Mouse (Mus musculus) neural tube, embryonic 11.5 days (tissue): ENCODE measurements around the gene Pbx1. TPM values are rescaled to one million over a fixed set of nuclear protein-coding genes. Genes with fewer than 3 reads are reported as not detected.

Experiments used
- ATAC-seq: fragments of 200-750 bp; cut with Nextera tagmentation; 2 replicates; pipeline ENCODE4 v1.8.0; 2017; ENCODE audit warnings: moderate number of reproducible peaks, mild to moderate bottlenecking, moderate TSS enrichment, moderate library complexity; ENCODE audit not compliant: insufficient read depth, low FRiP score, low TSS enrichment
- DNase-seq: peaks from one replicate; pipeline ENCODE4 v3.0.0-alpha.2; 2015; ENCODE audit warnings: low spot score
- H3K27ac ChIP-seq: fragments of 300-500 bp; sonication (generic); 2 replicates; pipeline ENCODE4 v1.5.1; 2014; ENCODE audit warnings: low read depth, mild to moderate bottlenecking, low read length
- H3K27me3 ChIP-seq: fragments of 300-500 bp; sonication (generic); 2 replicates; pipeline ENCODE4 v1.6.1; 2014; ENCODE audit warnings: mild to moderate bottlenecking, low read length, mixed read lengths; ENCODE audit not compliant: control insufficient read depth, insufficient read depth
- H3K36me3 ChIP-seq: fragments of 300-500 bp; sonication (generic); 2 replicates; pipeline ENCODE4 v1.6.1; 2014; ENCODE audit warnings: mild to moderate bottlenecking, low read length, moderate library complexity, mixed read lengths; ENCODE audit not compliant: control insufficient read depth, insufficient read depth
- H3K4me1 ChIP-seq: fragments of 300-500 bp; sonication (generic); 2 replicates; pipeline ENCODE4 v1.6.1; 2014; ENCODE audit warnings: low read length, mixed read lengths; ENCODE audit not compliant: control insufficient read depth, insufficient read depth
- H3K4me2 ChIP-seq: fragments of 300-500 bp; sonication (generic); 2 replicates; pipeline ENCODE4 v1.6.1; 2014; ENCODE audit warnings: low read depth, mild to moderate bottlenecking, moderate library complexity
- H3K4me3 ChIP-seq: fragments of 300-500 bp; sonication (generic); 2 replicates; pipeline ENCODE4 v1.5.1; 2014; ENCODE audit warnings: low read depth, low read length
- H3K9ac ChIP-seq: fragments of 300-500 bp; sonication (generic); 2 replicates; pipeline ENCODE4 v1.6.1; 2014; ENCODE audit warnings: mild to moderate bottlenecking, low read length
- H3K9me3 ChIP-seq: fragments of 300-500 bp; sonication (generic); 2 replicates; pipeline ENCODE4 v1.6.1; 2016; ENCODE audit warnings: low read length; ENCODE audit not compliant: control insufficient read depth
- WGBS: fragments of 180-500 bp; shearing (Covaris S2); extraction: QIAGEN DNeasy Blood & Tissue Kit; methylation state at CpG from one replicate; pipeline ENCODE4 v1.1.7; 2014; 5-methylcytosine and 5-hydroxymethylcytosine counted together
- polyA plus RNA-seq: library from polyadenylated mRNA; unstranded; fragments of >200 nt; fragmentation: Nextera tagmentation; extraction: Ambion mirVana; gene quantifications from 2 replicates; pipeline ENCODE4 v1.2.1, GENCODE M21; 2014

Gene Pbx1
- polyA plus RNA-seq, 1 experiment from 2014 or later = 45.8 TPM

- no peak for DNase-seq
- Histone ChIP-seq H3K4me3 (no peak overlapping the region), H3K9me3 (no peaks in the 10 kb centered on the region), H3K4me2 (no peak overlapping the region), H3K27ac (no peak overlapping the region), H3K36me3 (no peaks in the 10 kb centered on the region), H3K27me3 (no peaks in the 10 kb centered on the region), H3K4me1 (no peaks in the 10 kb centered on the region), H3K9ac (no peak overlapping the region)
- no peak for ATAC-seq
- 73% methylated on average over 2 of the region's 2 CpGs for WGBS
Measured at GRCm38 (mm10) chr1:168103821-168104220, 328.2 kb downstream of the Pbx1 start.

DNA sequence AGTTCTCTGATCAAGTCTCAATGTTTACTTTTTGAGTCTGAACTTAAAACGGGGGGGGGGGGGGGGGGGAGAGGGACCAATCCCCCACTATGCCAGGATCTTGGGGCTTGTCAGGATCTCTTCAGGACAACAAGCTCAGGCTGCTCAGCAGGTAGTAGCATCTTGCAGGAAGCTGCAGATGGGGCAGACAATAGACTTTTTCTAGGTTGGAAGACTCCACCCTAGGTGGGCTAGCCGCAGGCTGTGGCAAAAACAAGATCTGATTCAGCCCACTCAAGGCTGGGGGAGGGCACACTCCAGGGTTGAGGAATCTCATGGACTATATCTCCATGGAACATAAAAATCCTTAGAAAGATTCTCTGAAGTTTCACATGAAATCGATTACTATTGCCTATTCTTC, 330.6 kb downstream of the Pbx1 start:
- ATAC-seq (no peak), DNase-seq (no peak)
- 74% methylated on average over 3 of the region's 3 CpGs for WGBS
- no peak overlapping the region for H3K27ac ChIP-seq
- no peak overlapping the region for H3K4me2 ChIP-seq
- H3K9ac ChIP-seq = no peak overlapping the region
- H3K4me1 ChIP-seq = no peaks in the 10 kb centered on the region
- no peak overlapping the region for H3K4me3 ChIP-seq
- H3K9me3 ChIP-seq = no peaks in the 10 kb centered on the region
- H3K36me3 ChIP-seq = no peaks in the 10 kb centered on the region
- H3K27me3 ChIP-seq = no peaks in the 10 kb centered on the region

DNA sequence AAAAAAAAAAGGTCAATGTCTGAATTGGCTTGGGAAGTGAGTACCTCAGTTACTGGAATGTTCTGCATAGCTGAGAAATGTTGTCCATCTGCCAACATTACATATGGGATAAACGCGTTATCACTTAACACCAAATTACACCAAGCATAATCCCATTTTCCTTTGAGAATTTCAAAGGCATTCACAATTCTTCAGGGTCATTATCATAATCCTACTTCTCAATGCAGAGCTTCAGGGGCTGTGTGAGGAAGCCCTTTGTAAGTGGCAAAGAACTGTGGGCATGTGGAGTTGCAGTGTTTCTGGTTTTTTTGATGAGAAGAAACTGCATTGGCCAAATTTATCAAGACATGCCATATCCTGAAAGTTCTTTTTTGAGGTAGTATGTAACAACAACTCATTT, 333.3 kb downstream of the Pbx1 start:
- no peak overlapping the region for H3K27ac ChIP-seq
- no peaks in the 10 kb centered on the region for H3K36me3 ChIP-seq
- H3K9me3 ChIP-seq = no peaks in the 10 kb centered on the region
- H3K27me3 ChIP-seq = no peaks in the 10 kb centered on the region
- no peak overlapping the region for H3K4me2 ChIP-seq
- WGBS = 92% methylated on average over 2 of the region's 2 CpGs
- H3K4me1 ChIP-seq = no peaks in the 10 kb centered on the region
- DNase-seq = no peak
- H3K9ac ChIP-seq = no peak overlapping the region
- no peak for ATAC-seq
- H3K4me3 ChIP-seq = no peak overlapping the region

DNA sequence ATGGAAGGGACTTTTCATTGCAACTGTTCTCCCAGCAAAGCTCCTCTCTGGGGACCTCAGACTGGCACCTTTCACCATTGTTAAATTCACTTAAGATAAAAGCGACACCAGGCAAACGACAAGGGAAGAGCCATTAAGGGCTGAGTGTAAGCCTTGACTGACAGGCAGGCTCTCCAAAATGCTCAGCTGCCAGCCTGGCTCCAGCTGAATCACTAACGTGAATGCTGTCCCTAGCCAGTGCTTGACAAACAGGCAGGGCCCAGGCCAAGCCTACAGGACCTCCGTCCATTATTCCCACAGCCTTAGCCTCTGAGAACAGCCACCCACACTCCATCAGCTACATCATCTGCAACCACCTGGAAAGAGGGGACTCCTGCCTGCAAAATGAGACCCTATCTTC, 337.4 kb downstream of the Pbx1 start:
- H3K27me3 ChIP-seq = no peaks in the 10 kb centered on the region
- 36% methylated on average over 4 of the region's 4 CpGs for WGBS
- no peaks in the 10 kb centered on the region for H3K9me3 ChIP-seq
- DNase-seq = no peak
- no peak overlapping the region for H3K27ac ChIP-seq
- no peak for ATAC-seq
- H3K9ac ChIP-seq = no peak overlapping the region
- H3K4me1 ChIP-seq = no peaks in the 10 kb centered on the region
- no peak overlapping the region for H3K4me3 ChIP-seq
- no peak overlapping the region for H3K4me2 ChIP-seq
- H3K36me3 ChIP-seq = no peaks in the 10 kb centered on the region

DNA sequence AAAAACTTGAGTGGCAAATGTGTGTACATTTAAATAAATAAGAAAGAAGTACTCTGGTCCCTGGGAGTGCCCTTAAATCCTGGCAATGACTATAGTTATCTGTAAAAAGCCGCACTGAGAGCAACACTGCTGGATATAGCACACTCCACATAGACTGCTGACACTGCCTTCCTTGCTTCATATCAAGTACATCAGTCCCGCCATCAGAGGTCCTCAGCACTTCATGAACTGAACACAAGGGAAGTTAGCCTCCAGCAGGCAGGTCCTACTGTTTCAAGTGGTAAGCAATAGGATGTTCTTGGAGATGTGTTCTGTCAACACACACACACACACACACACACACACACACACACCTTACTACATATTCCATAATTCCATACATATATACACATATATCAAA, 339.0 kb downstream of the Pbx1 start:
- Histone ChIP-seq H3K4me3 (no peak overlapping the region), H3K9ac (no peak overlapping the region), H3K9me3 (no peaks in the 10 kb centered on the region), H3K4me1 (no peaks in the 10 kb centered on the region), H3K4me2 (no peak overlapping the region), H3K27ac (no peak overlapping the region), H3K36me3 (no peaks in the 10 kb centered on the region), H3K27me3 (no peaks in the 10 kb centered on the region)
- no peak for DNase-seq
- 86% methylated on average over 2 of the region's 2 CpGs for WGBS
- ATAC-seq = no peak

DNA sequence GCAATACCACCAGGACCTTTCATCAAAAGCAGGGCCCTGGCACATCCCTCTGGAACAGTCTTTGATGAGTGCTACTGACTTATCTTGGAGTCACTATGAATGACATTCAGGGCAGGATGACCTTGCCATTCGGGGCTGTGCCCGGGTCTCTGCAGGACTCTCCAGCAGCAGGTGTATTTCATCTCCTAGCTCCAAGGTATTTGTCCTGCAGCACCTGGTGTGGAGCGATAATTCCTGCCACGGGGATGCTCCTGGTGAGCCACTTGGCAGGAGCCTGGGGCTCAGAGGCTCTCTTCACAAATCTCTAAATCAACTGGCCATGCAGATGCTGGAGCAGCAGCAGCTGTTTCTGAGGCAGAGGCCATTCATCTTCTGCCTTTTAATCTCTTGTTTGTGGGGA, 340.4 kb downstream of the Pbx1 start:
- no peaks in the 10 kb centered on the region for H3K36me3 ChIP-seq
- H3K9ac ChIP-seq = no peak overlapping the region
- H3K9me3 ChIP-seq = no peaks in the 10 kb centered on the region
- ATAC-seq (no peak), DNase-seq (no peak)
- H3K4me3 ChIP-seq = no peak overlapping the region
- no peaks in the 10 kb centered on the region for H3K27me3 ChIP-seq
- no peaks in the 10 kb centered on the region for H3K4me1 ChIP-seq
- H3K27ac ChIP-seq = no peak overlapping the region
- H3K4me2 ChIP-seq = no peak overlapping the region
- 67% methylated on average over 4 of the region's 4 CpGs for WGBS

- ATAC-seq (no peak), DNase-seq (no peak)
- Histone ChIP-seq H3K4me3 (no peak overlapping the region), H3K4me1 (no peaks in the 10 kb centered on the region), H3K9me3 (no peaks in the 10 kb centered on the region), H3K27me3 (no peaks in the 10 kb centered on the region), H3K9ac (no peak overlapping the region), H3K36me3 (no peaks in the 10 kb centered on the region), H3K4me2 (no peak overlapping the region), H3K27ac (no peak overlapping the region)
- WGBS = 76% methylated on average over 7 of the region's 7 CpGs
Measured at GRCm38 (mm10) chr1:168088680-168089079, 343.4 kb downstream of the Pbx1 start.

- Histone ChIP-seq H3K36me3 (no peaks in the 10 kb centered on the region), H3K4me2 (no peak overlapping the region), H3K4me1 (no peaks in the 10 kb centered on the region), H3K9me3 (no peaks in the 10 kb centered on the region), H3K27ac (no peak overlapping the region), H3K9ac (no peak overlapping the region), H3K27me3 (no peaks in the 10 kb centered on the region), H3K4me3 (no peak overlapping the region)
- DNase-seq (no peak), ATAC-seq (no peak)
- WGBS = 90% methylated on average over 6 of the region's 6 CpGs
Measured at GRCm38 (mm10) chr1:168079394-168079767, 352.7 kb downstream of the Pbx1 start.

DNA sequence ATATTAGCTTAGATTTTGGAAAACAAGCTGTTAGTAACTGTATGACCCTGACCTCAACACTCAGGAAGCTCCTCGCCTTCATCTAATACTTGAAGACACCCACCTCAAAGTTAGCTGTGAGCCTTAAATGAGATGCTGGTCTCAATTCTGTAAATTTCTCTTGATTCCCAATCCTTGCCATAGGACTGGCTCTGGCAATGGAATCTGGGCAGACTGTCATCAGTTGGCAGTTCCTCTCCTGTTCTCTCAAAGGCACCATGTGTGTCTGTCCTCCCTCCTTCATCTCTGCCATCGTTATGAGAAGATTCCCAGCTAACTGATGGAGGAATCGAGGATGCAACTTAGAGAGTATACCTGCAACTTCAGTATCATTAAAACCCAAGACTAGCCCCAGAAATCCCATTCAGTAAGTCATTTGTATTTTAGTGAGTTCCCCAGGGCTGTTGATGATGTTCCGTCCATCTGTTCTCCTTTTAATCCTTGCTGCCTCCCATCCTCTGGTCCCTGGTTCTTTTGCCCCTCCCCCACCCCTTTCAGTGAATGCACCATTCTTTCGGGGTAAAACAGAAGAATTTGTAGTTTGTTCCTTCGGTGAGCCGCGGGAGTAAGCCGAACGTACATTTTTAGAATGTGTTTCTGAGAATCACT, 353.2 kb downstream of the Pbx1 start:
- WGBS = 81% methylated on average over 10 of the region's 10 CpGs

More for the DNA sequence above, 353.2 kb downstream of the Pbx1 start:
- no peak overlapping the region for H3K27ac ChIP-seq
- DNase-seq (no peak), ATAC-seq (no peak)
- no peaks in the 10 kb centered on the region for H3K4me1 ChIP-seq
- H3K4me2 ChIP-seq = no peak overlapping the region
- no peak overlapping the region for H3K9ac ChIP-seq
- no peaks in the 10 kb centered on the region for H3K9me3 ChIP-seq
- no peaks in the 10 kb centered on the region for H3K27me3 ChIP-seq
- H3K4me3 ChIP-seq = no peak overlapping the region
- H3K36me3 ChIP-seq = no peaks in the 10 kb centered on the region
